ENCODE assay signal across 15 mouse cellular contexts in the genomic region with DNA sequence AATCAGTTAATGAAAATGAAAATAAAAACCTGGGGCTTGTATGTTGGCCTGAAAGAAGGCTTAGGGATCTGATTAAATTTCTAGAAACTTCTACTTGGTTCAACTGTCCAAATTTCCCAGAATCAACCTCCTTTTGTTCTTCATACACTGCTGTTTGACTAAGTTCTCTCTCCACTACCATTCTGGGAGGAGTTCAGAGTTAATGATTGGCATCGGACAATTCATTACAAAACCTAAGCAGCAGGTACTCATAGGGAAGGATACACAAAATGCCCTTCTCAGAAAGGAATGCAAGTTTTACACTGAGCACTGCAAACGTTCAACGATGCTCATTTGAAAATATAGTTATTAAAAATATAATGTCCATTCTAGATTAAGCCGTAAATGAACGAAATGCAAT.
"Had no signal": no experiment of that assay in that cellular context is flagged by ENCODE, and none has a peak within 500 bp of the region (broad histone marks: within the 10 kb centered on the region; RNA-seq: fewer than 3 reads in every experiment).

No protein-coding gene starts in this region.

- H3K27me3 ChIP-seq: neural tube, embryonic 15.5 days; stomach, embryonic 15.5 days had no signal

- DNase-seq: retina, postnatal 1 day; right cerebral cortex, adult 18-20 months; right cerebral cortex, postnatal 14 days; right cerebral cortex, postnatal 25 days; right cerebral cortex, postnatal 4 days; spleen, adult 18-20 months; thymus, adult 18-20 months; thymus, adult 2 months; thymus, postnatal 14 days; thymus, postnatal 25 days; thymus, postnatal 36 days; thymus, postnatal 4 days had no signal

- H3K9ac ChIP-seq: neural tube, embryonic 15.5 days; stomach, embryonic 15.5 days had no signal

- H3K36me3 ChIP-seq: stomach, embryonic 15.5 days had no signal

- H3K9me3 ChIP-seq: neural tube, embryonic 15.5 days; stomach, embryonic 15.5 days had no signal

- H3K27ac ChIP-seq: neural tube, embryonic 15.5 days; stomach, embryonic 15.5 days; stomach, postnatal 0 days had no signal

- H3K4me2 ChIP-seq: neural tube, embryonic 15.5 days; stomach, embryonic 15.5 days had no signal

- H3K4me3 ChIP-seq: neural tube, embryonic 15.5 days; stomach, embryonic 15.5 days had no signal

- H3K4me1 ChIP-seq: neural tube, embryonic 15.5 days had no signal
